Mouse (Mus musculus) neural tube, embryonic 14.5 days (tissue): Measurements from ENCODE around the gene Cldn10. TPM values are rescaled to one million over a fixed set of nuclear protein-coding genes. Genes with fewer than 3 reads are reported as not detected.

Experiments used
- ATAC-seq: fragments of 200-750 bp; cut with Nextera tagmentation; 2 replicates; pipeline ENCODE4 v1.8.0; 2017; ENCODE audit warnings: low read depth, mild to moderate bottlenecking, moderate TSS enrichment, moderate library complexity
- H3K27ac ChIP-seq: fragments of 300-500 bp; sonication (generic); 2 replicates; pipeline ENCODE4 v1.5.1; 2014; ENCODE audit warnings: low read depth, mild to moderate bottlenecking, control low read depth, low read length, moderate library complexity, mixed read lengths
- H3K27me3 ChIP-seq: fragments of 300-500 bp; sonication (generic); 2 replicates; pipeline ENCODE4 v1.6.1; 2014; ENCODE audit warnings: low read length; ENCODE audit not compliant: control insufficient read depth, insufficient read depth
- H3K36me3 ChIP-seq: fragments of 300-500 bp; sonication (generic); 2 replicates; pipeline ENCODE4 v1.6.1; 2014; ENCODE audit warnings: low read length, mixed read lengths; ENCODE audit not compliant: control insufficient read depth, insufficient read depth
- H3K4me1 ChIP-seq: fragments of 300-500 bp; sonication (generic); 2 replicates; pipeline ENCODE4 v1.6.1; 2014; ENCODE audit warnings: low read length; ENCODE audit not compliant: control insufficient read depth, insufficient read depth
- H3K4me2 ChIP-seq: fragments of 300-500 bp; sonication (generic); 2 replicates; pipeline ENCODE4 v1.6.1; 2014; ENCODE audit warnings: mild to moderate bottlenecking, low read depth, low read length, control low read depth
- H3K4me3 ChIP-seq: fragments of 300-500 bp; sonication (generic); 2 replicates; pipeline ENCODE4 v1.5.1; 2014; ENCODE audit warnings: low read depth, low read length, control low read depth, mixed read lengths
- H3K9ac ChIP-seq: fragments of 300-500 bp; sonication (generic); replicated peaks from 2 replicates; pipeline ENCODE4 v1.6.1; 2014; ENCODE audit warnings: low read depth, mild to moderate bottlenecking, control low read depth, low read length, mixed read lengths
- H3K9me3 ChIP-seq: fragments of 300-500 bp; sonication (generic); 2 replicates; pipeline ENCODE4 v1.6.1; 2016; ENCODE audit warnings: low read length; ENCODE audit not compliant: control insufficient read depth
- WGBS: fragments of 180-500 bp; shearing (Covaris S2); extraction: QIAGEN DNeasy Blood & Tissue Kit; methylation state at CpG from one replicate; pipeline ENCODE4 v1.1.7; 2014; 5-methylcytosine and 5-hydroxymethylcytosine counted together
- polyA plus RNA-seq: library from polyadenylated mRNA; unstranded; fragments of >200 nt; fragmentation: Nextera tagmentation; extraction: Ambion mirVana; gene quantifications from 2 replicates; pipeline ENCODE4 v1.2.1, GENCODE M21; 2014

Cldn10 gene
- polyA plus RNA-seq, 1 experiment from 2014 or later = 1.7 TPM

- no peaks in the 10 kb centered on the region for H3K9me3 ChIP-seq
- ATAC-seq = no peak
- no peak overlapping the region for H3K27ac ChIP-seq
- WGBS = 95% methylated on average over 4 of the region's 4 CpGs
- peaks cover 35% of the 10 kb centered on the region for H3K36me3 ChIP-seq
- H3K27me3 ChIP-seq = no peaks in the 10 kb centered on the region
- H3K4me1 ChIP-seq = no peaks in the 10 kb centered on the region
- H3K9ac ChIP-seq = no peak overlapping the region
- no peak overlapping the region for H3K4me2 ChIP-seq
- no peak overlapping the region for H3K4me3 ChIP-seq
These were observed 86.4 kb downstream of the Cldn10 start for GRCm38 (mm10) chr14:118874126-118874525.

- Histone ChIP-seq H3K27me3 (no peaks in the 10 kb centered on the region), H3K4me3 (no peak overlapping the region), H3K9ac (no peak overlapping the region), H3K4me2 (no peak overlapping the region), H3K36me3 (peaks cover 42% of the 10 kb centered on the region), H3K27ac (no peak overlapping the region), H3K9me3 (no peaks in the 10 kb centered on the region), H3K4me1 (no peaks in the 10 kb centered on the region)
- ATAC-seq = no peak
- WGBS = 74% methylated on average over 10 of the region's 10 CpGs
These were observed 87.2 kb downstream of the Cldn10 start for GRCm38 (mm10) chr14:118874786-118875415.

- ATAC-seq = no peak
- H3K36me3 ChIP-seq = peaks cover 68% of the 10 kb centered on the region
- no peak overlapping the region for H3K27ac ChIP-seq
- H3K9me3 ChIP-seq = no peaks in the 10 kb centered on the region
- WGBS = 93% methylated on average over 11 of the region's 11 CpGs
- no peaks in the 10 kb centered on the region for H3K4me1 ChIP-seq
- no peak overlapping the region for H3K9ac ChIP-seq
- no peak overlapping the region for H3K4me2 ChIP-seq
- no peaks in the 10 kb centered on the region for H3K27me3 ChIP-seq
- no peak overlapping the region for H3K4me3 ChIP-seq
These were observed 90.7 kb downstream of the Cldn10 start for GRCm38 (mm10) chr14:118878346-118878910.

- H3K9me3 ChIP-seq = no peaks in the 10 kb centered on the region
- no peak for ATAC-seq
- H3K4me3 ChIP-seq = no peak overlapping the region
- H3K36me3 ChIP-seq = peaks cover 67% of the 10 kb centered on the region
- no peak overlapping the region for H3K9ac ChIP-seq
- H3K27ac ChIP-seq = no peak overlapping the region
- H3K4me2 ChIP-seq = no peak overlapping the region
- WGBS = 83% methylated on average over 10 of the region's 10 CpGs
- no peaks in the 10 kb centered on the region for H3K4me1 ChIP-seq
- H3K27me3 ChIP-seq = no peaks in the 10 kb centered on the region
These were observed 93.0 kb downstream of the Cldn10 start for GRCm38 (mm10) chr14:118880696-118881095.

- H3K9me3 ChIP-seq = no peaks in the 10 kb centered on the region
- H3K36me3 ChIP-seq = peaks cover 78% of the 10 kb centered on the region
- H3K4me2 ChIP-seq = no peak overlapping the region
- no peaks in the 10 kb centered on the region for H3K4me1 ChIP-seq
- H3K27ac ChIP-seq = no peak overlapping the region
- ATAC-seq = no peak; the same call in 1 of the 2 replicates
- WGBS = 74% methylated on average over 18 of the region's 18 CpGs
- no peaks in the 10 kb centered on the region for H3K27me3 ChIP-seq
- no peak overlapping the region for H3K9ac ChIP-seq
- no peak overlapping the region for H3K4me3 ChIP-seq
These were observed 95.9 kb downstream of the Cldn10 start for GRCm38 (mm10) chr14:118883344-118884249.

- WGBS = 67% methylated on average over 7 of the region's 7 CpGs
- ATAC-seq = no peak
- no peak overlapping the region for H3K9ac ChIP-seq
- H3K27me3 ChIP-seq = no peaks in the 10 kb centered on the region
- H3K36me3 ChIP-seq = peaks cover 78% of the 10 kb centered on the region
- H3K4me3 ChIP-seq = no peak overlapping the region
- no peak overlapping the region for H3K27ac ChIP-seq
- no peaks in the 10 kb centered on the region for H3K9me3 ChIP-seq
- no peaks in the 10 kb centered on the region for H3K4me1 ChIP-seq
- H3K4me2 ChIP-seq = no peak overlapping the region
These were observed 96.5 kb downstream of the Cldn10 start for GRCm38 (mm10) chr14:118884250-118884556.

- Histone ChIP-seq H3K9me3 (no peaks in the 10 kb centered on the region), H3K27me3 (no peaks in the 10 kb centered on the region), H3K36me3 (peaks cover 61% of the 10 kb centered on the region), H3K4me2 (no peak overlapping the region), H3K4me1 (no peaks in the 10 kb centered on the region), H3K9ac (no peak overlapping the region), H3K27ac (no peak overlapping the region), H3K4me3 (no peak overlapping the region)
- no peak for ATAC-seq
- WGBS = 88% methylated on average over 4 of the region's 4 CpGs
These were observed 102.4 kb downstream of the Cldn10 start for GRCm38 (mm10) chr14:118890101-118890500.

GRCm38 (mm10) chr14:118895228-118895627 is 107.5 kb downstream of the Cldn10 start:
- ATAC-seq = no peak
- WGBS = 95% methylated on average over 7 of the region's 7 CpGs
- no peaks in the 10 kb centered on the region for H3K9me3 ChIP-seq
- H3K4me1 ChIP-seq = no peaks in the 10 kb centered on the region
- H3K27me3 ChIP-seq = no peaks in the 10 kb centered on the region
- no peak overlapping the region for H3K27ac ChIP-seq
- no peak overlapping the region for H3K4me2 ChIP-seq
- H3K4me3 ChIP-seq = no peak overlapping the region
- H3K9ac ChIP-seq = no peak overlapping the region
- H3K36me3 ChIP-seq = peaks cover 55% of the 10 kb centered on the region

- no peaks in the 10 kb centered on the region for H3K9me3 ChIP-seq
- WGBS = 95% methylated on average over 10 of the region's 10 CpGs
- peaks cover 57% of the 10 kb centered on the region for H3K36me3 ChIP-seq
These were observed 107.9 kb downstream of the Cldn10 start for GRCm38 (mm10) chr14:118895655-118896054.

More at GRCm38 (mm10) chr14:118895655-118896054, 107.9 kb downstream of the Cldn10 start:
- Histone ChIP-seq H3K4me2 (no peak overlapping the region), H3K27ac (no peak overlapping the region), H3K27me3 (no peaks in the 10 kb centered on the region), H3K4me3 (no peak overlapping the region), H3K9ac (no peak overlapping the region), H3K4me1 (no peaks in the 10 kb centered on the region)
- no peak for ATAC-seq
